Comparison of ENCODE assay signal across 22 mouse cellular contexts in genomic region chr8:104036580-104037477, GRCm38 (mm10).
DNase-seq lines count a peak whose midpoint lies in the region; ATAC-seq lines count a peak whose summit lies in the region.
"Had no signal": no experiment of that assay in that cellular context is flagged by ENCODE, and none has a peak within 500 bp of the region (broad histone marks: within the 10 kb centered on the region; RNA-seq: fewer than 3 reads in every experiment).

No protein-coding gene starts in this region.

- 0 out of 2 replicates have a peak, but pooled peaks cover 2% of the 10 kb centered on the region for H3K9me3 ChIP-seq in intestine, embryonic 16.5 days (ENCODE audit: control insufficient read depth, low read length)
- H3K9me3 ChIP-seq: embryonic facial prominence, embryonic 15.5 days; forebrain, embryonic 10.5 days; heart, embryonic 10.5 days; hindbrain, embryonic 12.5 days had no signal

- intact Hi-C loops in gastrocnemius, postnatal 36 days (cut with DNase I), result no loop called here

- no peak overlapping the region for H3K27ac ChIP-seq in intestine, embryonic 16.5 days (ENCODE audit: low read length)
- H3K27ac ChIP-seq: embryonic facial prominence, embryonic 15.5 days; forebrain, embryonic 10.5 days; heart, embryonic 10.5 days; hindbrain, embryonic 12.5 days had no signal

- 0 out of 2 replicates have a peak, but pooled peaks cover 4% of the 10 kb centered on the region for H3K4me1 ChIP-seq in intestine, embryonic 16.5 days (ENCODE audit: control insufficient read depth, insufficient read depth, low read length)
- H3K4me1 ChIP-seq: heart, embryonic 10.5 days had no signal

- DNase-seq in lung, postnatal 10 days, result peak; percentile 58
- no peak for DNase-seq in lung, postnatal 25 days (ENCODE audit: low spot score)
- DNase-seq in R1 (ENCODE audit: low read depth, low spot score), result peak; percentile 24
- peak; percentile 24 to 39 for DNase-seq in lung, postnatal 4 days
- DNase-seq in frontal cortex, adult 2 months (ENCODE audit: extremely low spot score in 1 of 2, low spot score in 1 of 2), result no peak
- DNase-seq in gastrocnemius, postnatal 36 days, result no peak
- DNase-seq: adrenal gland, adult 8-10 months; adrenal gland, postnatal 36 days; cerebellum, adult 8-10 months; cerebellum, postnatal 14 days; embryo, embryonic 11 days; heart, adult 18-20 months; heart, postnatal 10 days; heart, postnatal 4 days had no signal

- H3K4me3 ChIP-seq in intestine, embryonic 16.5 days (ENCODE audit: low read length), result no peak overlapping the region
- H3K4me3 ChIP-seq: embryonic facial prominence, embryonic 15.5 days; erythroblast, embryonic 14.5 days; forebrain, embryonic 10.5 days; heart, embryonic 10.5 days; hindbrain, embryonic 12.5 days had no signal

- H3K4me2 ChIP-seq in intestine, embryonic 16.5 days (ENCODE audit: low read depth, low read length), result 0 out of 2 replicates have a peak overlapping the region, but pooled peaks have one; percentile 26
- H3K4me2 ChIP-seq: embryonic facial prominence, embryonic 15.5 days; hindbrain, embryonic 12.5 days had no signal

- H3K27me3 ChIP-seq in intestine, embryonic 16.5 days (replicated peaks; ENCODE audit: control insufficient read depth, insufficient read depth, low read length), result no peaks in the 10 kb centered on the region
- H3K27me3 ChIP-seq: embryonic facial prominence, embryonic 15.5 days; hindbrain, embryonic 12.5 days; Patski had no signal

- H3K9ac ChIP-seq in intestine, embryonic 16.5 days (ENCODE audit: low read depth, low read length), result no peak overlapping the region
- H3K9ac ChIP-seq: embryonic facial prominence, embryonic 15.5 days; hindbrain, embryonic 12.5 days had no signal

- 69% methylated on average over 26 of the region's 26 CpGs for WGBS in intestine, embryonic 16.5 days

- no peaks in the 10 kb centered on the region for H3K36me3 ChIP-seq in intestine, embryonic 16.5 days (ENCODE audit: control insufficient read depth, insufficient read depth, low read length)
- H3K36me3 ChIP-seq: embryonic facial prominence, embryonic 15.5 days; forebrain, embryonic 10.5 days; heart, embryonic 10.5 days; hindbrain, embryonic 12.5 days had no signal

- peak; percentile 78 for ATAC-seq in intestine, embryonic 16.5 days
- ATAC-seq: forebrain, embryonic 14.5 days; Patski had no signal

Comparison
In these comparisons a context has a peak if more than half of its experiments do, and no peak if none do; other contexts are left out.
1. DNase-seq: peak in lung, postnatal 10 days (single experiment), R1 (single experiment) and lung, postnatal 4 days (2 of 2); none in lung, postnatal 25 days (single experiment), frontal cortex, adult 2 months (0 of 2) and gastrocnemius, postnatal 36 days (0 of 2).